Mouse (Mus musculus): ENCODE measurements around the gene Prkch.

Gene Prkch

GRCm38 (mm10) chr12:73821176-73821575 lies 236.6 kb downstream of the Prkch start:
- no peak for DNase-seq (ENCODE audit: extremely low spot score, low spot score)

- no peak for DNase-seq (ENCODE audit: extremely low spot score, low spot score)
These were observed 237.7 kb downstream of the Prkch start for GRCm38 (mm10) chr12:73822331-73822730.

GRCm38 (mm10) chr12:73824828-73825227 lies 240.2 kb downstream of the Prkch start:
- no peak for DNase-seq (ENCODE audit: extremely low spot score, low spot score)

All from neural tube, embryonic 10.5 days (tissue).